Mouse (Mus musculus) c-Kit-negative CD71-positive TER-119-positive erythroid progenitor cells, embryonic 14.5 days (primary cell): ENCODE measurements around the gene Gnptab.

Experiments
- DNase-seq: peaks from one replicate; pipeline ENCODE4 v3.0.0-alpha.2; 2013; ENCODE audit warnings: low read depth, low spot score

Gene Gnptab

DNA sequence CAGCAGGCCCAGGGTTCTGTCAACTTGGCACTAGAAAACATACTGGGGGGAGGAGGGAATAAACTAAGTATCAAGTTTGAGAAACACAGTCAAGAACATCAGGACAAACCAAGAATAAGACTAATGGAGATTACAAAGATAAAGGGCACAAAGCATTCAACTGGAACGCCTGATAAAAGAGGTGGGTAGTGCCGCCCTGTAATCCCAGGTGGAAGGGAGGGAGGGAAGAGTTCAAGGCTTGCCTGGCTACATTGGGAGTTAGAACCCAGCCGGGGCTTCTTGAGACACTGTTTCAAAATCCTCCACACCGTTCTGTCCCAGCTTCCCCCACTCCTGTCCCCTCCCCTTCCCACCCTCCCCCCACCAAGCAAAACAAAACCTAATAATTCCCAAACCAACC, 1.3 kb upstream of the Gnptab start:
- DNase-seq, result no peak

DNA sequence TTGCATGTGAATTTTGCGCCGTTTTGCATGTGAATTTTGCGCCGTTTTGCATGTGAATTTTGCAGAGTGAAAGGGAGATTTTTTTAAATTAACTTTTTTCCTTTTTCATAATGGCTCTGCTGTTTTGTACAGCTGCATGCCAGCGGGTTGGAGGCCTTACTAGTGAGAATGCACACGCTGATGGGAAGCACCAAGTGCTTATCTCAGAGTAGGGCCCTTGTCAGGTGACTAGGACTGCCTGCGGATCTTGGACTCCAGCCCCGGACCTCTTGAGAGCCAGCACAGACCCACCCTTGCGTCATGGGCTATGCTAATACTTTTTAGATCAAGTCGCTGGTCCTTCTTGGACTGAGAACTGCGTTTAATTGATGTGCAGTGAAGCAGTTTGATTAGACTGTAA, 1.1 kb downstream of the Gnptab start:
- DNase-seq, result no peak

DNA sequence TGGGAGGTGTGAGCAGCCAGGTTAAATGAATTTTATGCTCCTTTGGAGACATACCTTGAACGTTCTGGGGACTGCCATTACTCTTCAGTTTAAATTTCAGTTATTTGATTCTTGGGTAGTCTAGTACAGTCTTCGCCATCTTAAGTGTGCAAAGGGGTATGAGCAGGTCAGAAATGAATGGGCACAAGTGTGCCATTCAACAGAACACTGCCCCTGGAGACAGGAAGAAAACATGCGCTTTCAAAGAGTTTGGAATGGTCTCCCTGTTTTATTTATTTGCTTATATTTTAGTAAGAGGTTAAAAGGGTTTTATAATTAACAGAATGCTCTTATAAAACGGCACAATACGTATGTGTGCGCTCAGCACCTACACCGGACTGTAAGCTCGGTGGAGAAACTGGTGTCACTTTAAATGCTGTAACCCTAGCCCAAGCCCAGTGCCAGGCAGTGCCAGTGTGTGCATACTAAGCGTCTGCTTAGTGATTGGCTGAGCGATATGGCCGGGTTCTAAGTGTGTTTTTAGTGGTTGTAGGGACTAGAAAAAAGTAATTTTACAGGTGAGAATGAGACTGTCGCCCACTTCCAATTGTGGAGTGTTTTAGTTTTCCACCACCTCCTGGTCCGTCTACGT, 1.6 kb downstream of the Gnptab start:
- DNase-seq, result no peak

DNA sequence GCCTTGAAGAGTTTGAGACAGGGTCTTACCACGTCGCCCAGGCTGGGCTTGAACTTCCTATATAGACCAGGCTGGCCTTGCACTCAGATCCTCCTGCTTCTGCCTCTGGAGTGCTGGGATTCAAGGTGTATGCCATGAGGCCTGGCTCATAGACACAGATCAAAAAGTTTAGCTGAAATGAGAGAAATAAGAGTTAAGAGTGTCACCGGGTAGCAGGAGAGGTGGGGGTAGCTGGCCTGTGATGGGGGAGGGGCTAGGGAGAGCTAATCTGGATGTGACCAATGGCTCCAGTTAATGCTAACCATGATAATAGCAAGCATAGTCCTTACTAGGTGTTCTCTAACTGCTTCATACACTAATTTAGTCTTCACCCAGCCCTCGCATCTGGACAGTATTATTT, 2.4 kb downstream of the Gnptab start:
- no peak for DNase-seq

DNA sequence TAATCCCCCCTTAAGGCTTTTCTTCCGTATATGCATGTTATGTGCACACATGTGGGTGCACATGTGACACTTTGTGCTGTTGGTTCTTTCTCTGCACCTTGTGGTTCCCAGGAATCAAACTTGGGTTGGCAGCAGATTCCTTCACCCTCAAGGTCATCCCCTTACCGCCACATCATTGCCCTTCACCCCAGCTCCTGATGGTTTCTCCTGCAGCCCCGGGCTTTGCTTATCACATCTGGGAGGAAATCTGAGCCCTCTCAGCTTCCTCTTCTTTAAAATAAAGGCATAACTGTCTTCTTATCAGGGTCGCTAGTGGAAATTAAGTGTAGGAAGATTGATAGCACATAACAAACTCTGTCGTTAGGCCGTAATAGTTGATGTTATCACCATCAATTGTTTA, 3.1 kb downstream of the Gnptab start:
- DNase-seq, result no peak

DNA sequence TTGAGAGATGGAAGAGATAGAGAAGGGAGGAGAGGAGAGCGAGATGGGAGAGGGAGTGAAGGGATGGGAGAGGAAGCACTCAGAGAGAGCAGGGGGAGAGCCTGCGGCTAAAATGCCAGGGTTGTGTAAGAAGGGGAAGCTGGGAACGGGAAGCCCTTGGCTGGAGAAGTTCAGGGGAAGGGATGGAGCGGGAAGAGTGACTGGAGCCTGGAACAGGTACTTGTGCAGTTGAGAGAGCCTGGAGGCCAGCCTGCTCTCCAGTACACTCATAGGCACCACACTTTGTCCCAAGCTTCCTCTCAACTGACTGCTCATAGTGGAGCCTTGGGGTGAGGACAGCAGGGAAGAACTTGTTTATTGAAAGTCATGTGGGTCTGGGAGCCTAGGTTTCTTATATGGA, 4.5 kb downstream of the Gnptab start:
- no peak for DNase-seq

DNA sequence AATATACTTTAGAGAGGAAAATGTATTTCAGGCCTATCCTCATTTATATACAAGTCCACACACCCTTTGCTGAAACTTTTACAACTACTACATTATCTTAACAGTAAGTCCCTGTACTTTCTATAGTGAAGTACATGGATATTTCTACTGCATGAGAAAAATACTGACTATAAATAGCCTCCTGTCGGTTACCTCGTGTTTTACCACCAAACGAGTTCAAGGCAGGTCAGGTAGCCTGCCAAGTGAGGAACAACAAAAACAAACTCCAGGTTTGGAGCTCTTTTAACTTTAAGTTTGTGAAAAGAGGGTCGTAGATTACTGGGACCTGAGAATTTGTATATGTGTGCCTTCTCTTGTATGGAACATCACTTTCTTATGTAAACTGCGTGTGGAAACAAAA, 5.1 kb downstream of the Gnptab start:
- no peak for DNase-seq

DNA sequence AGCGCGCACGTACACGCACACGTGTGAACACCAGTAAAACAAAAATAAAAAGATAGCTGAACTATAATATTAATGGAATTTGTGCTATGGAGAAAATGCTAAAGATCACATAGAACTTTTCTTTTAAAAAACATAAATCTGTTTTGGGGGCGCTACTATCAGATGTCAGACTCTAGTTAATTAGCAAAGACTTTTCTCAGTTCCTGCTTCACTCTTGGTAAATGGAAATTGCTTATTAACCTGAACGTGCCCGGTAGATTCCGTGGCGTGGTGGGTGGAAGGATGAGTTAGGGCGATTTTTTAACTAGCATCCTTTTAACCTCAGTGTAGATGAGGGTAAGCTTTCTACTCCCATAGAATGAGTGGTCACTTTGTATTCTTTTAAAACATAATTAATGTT, 6.4 kb downstream of the Gnptab start:
- DNase-seq, result no peak

DNA sequence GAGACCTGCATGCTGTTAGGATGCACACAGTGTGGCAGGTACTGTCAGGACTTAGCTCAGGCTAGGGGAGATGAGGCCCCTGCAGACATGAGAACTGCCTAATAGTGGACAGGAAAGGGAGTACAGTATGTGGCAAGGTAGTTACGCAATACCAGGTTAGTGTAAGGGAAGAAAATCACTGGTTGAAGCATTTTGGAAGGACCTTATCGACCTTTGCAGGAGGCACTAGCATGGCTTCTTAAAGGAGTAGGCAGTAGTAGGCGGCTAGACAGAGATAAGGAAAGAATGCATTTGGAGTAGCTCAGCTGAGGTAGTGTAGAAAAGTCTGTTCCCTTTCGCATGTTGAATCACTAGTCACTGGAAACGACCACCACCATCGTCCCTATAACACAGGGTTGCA, 6.8 kb downstream of the Gnptab start:
- no peak for DNase-seq

DNA sequence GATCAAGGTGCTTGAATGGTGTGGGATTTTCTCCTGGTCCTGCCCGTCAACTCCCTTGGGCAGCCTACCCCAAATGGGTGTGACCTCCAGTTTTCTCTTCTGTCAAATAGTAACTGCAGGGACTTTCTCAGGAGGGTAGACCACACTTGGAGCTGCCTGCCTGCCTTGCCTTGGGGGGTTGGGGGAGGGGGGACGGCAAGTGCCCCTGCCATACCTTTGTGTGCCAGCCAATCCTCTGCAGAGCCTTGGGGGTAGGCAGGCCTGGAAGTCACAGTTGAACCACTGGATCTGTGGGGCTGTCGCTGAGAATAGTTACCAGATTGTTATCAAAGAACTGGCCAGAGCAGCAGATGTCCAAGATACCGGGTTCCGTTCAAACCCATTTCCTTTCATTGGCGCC, 7.3 kb downstream of the Gnptab start:
- no peak for DNase-seq

DNA sequence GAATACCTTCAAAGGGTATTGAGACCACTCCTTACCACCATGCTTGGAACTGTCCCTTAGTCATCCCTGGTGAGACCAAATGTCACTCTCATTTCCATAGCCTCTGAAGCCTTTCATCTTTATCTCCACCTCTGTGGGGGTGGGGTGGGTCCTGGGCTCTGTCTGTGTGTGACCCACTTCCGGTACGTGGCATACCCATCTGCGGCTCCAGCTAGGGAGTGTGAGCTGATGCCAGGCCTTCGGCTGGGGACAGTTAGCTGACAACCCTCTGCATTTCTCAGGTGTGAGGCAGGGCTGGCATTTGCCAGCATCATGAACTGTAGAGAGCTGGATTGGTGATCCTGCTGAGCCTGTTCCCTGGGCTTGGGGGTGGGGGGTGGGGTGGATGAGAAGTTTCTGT, 10.6 kb downstream of the Gnptab start:
- no peak for DNase-seq

DNA sequence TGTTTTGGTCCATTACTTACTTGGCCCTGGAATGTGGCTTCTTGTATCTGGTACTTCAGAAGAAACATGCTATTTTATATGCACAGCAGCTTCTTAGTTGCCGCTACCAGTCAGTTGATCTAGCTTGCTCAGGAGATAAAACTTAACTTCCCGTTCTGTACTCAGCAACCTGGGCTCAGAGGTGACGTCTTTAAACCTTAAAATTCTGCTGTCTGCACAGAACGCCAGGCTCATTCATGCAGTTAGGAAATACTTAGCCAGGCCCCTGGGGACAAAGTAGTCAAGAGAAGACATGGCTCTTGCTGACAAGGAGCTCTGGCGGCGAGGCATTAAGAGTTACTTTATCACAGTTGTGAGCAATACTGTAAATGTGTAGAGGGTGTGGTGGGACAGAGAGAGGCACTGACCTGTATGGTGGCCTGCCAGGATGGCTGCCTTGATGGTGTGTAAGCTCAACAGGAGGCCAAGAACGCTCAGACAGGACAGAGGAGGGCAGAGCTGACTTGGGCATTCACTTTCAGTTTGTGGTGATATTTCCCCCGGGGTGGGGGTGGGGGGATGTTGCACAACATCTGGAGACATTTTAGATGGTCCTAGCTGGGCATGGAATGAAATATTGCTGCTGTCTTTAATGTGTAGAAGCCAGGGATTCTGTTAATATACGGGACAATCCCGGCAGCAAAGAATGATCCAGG, 11.3 kb downstream of the Gnptab start:
- DNase-seq, result no peak

DNA sequence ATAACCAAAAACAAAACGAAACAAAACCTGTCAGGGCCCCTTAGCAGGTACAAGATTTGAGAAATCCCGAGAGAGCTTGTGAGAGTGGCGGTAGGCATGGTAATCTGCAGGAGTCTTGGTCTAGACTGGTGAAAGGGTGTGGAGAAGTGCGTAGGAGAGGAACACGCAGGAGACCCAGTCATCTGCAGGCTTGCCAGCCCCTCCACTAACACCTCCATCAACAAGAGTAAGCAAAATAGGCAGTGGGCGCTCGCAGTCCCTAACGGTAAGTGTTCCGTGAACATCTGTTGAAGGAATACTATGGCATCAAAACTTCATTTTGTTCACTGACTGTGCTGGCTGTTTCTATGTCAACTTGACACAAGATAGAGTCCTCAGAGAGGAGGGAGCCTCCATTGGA, 12.6 kb downstream of the Gnptab start:
- no peak for DNase-seq

DNA sequence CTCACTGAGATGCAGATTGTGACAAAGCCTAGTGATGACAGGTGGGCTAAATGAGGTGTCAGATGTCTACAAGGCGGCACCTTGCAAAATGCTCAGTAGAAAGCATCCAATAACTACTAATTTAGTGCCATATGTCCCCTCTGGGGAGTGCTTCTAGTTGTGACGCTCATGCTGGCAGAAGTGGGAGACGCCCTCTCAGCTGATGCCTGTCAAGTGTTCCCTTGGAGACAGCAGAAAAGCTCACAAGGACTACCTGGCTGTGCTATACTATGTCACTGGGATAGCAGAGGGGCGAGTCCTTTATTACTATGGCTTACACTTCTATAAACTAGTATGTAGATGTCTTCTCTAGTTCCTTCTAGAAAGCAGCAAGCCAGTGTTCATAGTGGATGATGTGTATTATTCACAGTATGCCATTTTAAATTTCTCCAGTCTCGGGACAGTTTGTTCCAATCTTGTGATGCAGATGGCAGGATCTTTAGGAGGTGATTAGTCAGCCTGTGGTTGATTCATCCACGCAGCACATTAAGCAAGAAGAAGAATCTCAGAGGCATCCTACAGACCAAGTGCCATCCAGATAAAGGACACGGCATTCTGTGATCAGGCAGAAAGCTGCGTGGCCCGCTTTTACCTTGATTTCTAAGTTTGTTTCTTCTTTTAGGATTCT, 13.4 kb downstream of the Gnptab start:
- no peak for DNase-seq

DNA sequence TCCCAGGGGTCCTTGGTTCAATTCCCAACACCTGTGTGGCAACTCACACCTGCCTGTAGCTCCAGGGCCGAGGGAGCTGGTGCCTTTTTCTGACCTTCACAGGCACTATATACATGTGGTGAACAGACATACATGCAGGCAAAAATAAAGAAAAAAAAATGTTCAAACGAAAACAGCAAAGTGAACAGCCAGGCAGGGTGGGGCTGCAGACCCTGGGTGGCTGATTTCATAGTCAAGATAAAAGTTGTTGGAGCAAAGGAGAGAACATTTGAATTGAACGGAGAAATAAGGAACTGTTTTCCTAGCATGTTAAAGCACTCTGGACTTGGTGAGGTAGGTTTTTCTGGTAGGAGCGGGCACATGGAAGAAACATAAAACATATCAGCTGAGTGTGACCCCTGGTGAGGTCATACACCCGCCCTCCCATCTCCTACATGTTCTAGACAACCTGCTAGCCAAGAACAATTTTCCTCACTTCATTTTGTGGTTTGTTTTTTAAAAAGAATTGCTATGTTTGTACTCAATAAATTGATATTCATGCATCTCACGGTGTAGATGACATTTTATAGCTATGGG, 19.8 kb downstream of the Gnptab start:
- no peak for DNase-seq

DNA sequence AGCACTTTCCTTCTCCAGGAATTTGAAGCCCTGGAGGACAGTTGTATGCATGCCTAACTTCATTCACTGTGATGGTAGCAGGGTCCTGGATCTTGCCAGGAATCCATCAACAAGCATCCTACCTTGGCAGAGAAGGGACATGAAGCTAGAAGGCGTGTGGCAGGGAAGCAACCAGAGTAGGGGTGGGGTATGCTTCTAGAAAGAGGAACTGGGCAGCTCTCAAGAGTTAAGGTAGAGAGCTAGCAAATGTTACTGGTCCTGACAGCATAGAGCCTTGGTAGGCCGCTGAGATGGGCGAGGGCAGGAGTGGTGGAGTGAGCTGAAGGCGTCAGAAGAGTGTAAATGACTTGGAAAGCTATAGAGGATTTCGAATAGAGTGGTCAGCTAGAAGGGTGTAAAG, 20.3 kb downstream of the Gnptab start:
- DNase-seq, result no peak

DNA sequence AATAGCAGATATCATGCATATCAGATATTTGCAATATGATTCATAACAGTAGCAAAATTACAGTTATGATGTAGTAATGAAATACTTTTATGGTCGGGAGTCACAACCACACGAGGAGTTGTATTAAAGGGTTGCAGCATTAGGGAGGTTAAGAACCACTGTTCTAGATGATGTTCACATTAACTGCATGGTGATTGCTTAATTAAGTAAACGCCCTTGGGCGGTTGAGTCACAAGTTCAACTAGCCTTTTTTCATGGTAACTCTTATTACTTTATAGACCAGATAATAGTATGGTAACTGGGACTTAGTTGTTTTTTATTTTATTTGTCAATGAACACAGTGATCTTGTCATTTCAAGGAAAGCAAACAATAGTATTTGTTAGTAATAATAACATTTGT, 24.1 kb downstream of the Gnptab start:
- no peak for DNase-seq

DNA sequence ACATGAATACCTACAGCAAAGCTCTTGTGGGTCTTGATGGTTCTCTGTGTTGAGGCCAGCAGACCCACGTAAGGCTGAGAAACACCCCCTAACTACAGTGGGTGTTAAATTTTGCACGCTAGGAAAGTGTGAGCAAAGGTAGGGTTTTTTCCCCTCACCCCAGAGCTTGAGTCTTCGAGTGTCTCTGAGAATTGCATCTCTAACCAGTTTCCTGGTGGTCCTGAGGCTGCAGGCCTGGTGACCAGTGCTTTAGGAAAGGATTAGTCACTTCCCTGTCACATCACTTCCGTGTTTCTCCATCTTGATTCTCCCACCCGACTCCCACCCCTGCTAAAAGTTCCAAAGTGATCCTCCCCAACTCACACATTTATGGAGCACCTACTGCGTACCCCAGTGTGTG, 25.3 kb downstream of the Gnptab start:
- no peak for DNase-seq

DNA sequence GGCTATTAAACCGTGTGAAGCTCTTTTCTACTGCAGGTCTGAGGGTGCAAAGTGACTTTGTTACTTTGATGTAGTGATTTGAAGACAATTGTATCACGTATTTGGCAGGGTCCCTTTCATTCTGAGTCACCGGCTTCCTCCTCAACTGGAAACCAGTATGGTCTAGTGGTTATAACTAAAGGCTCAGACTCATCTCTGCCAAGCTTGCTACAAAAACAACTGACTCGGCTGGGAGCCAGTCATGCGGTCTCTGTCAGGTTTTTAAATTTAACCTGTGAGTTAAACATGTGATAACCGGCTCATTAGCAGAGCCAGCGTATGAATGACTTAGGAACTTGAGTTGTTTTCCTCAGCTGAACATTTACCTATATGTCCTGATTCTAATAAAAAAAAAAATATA, 26.9 kb downstream of the Gnptab start:
- no peak for DNase-seq

DNA sequence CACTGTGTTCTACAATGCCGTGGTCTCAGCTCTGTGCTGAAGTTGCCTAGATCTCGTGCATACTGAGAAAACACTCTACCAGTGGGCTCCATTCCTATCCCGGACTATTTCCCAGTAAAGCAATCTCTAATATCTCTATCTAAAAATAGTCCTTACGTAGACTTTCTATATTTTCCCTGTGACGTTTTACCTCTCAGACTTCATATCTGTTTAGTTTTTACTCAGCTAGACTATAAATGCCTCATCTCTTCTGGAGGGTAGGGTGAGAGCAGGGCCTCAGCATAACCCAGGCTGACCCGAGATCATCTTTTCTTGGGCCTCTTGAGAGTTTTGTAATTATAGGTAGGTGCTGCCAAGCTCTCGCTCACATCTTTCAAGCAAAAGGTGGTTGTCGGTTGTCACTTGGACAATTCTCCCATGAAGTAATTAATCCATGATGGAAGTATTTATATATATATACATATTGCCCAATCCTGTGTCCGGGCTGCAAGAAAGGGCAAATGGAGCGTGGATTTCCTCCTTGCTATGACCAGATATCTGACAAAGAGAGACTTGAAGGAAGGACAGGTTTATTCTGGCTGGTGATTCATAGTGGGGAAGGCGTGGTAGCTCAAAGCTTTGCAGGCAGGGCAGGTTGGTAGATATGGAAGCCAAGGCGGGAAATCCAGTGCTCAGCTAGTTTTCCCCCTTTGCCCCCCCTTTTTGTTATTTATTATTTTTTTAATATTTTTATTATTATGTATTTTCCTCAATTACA, 29.1 kb downstream of the Gnptab start:
- no peak for DNase-seq

DNA sequence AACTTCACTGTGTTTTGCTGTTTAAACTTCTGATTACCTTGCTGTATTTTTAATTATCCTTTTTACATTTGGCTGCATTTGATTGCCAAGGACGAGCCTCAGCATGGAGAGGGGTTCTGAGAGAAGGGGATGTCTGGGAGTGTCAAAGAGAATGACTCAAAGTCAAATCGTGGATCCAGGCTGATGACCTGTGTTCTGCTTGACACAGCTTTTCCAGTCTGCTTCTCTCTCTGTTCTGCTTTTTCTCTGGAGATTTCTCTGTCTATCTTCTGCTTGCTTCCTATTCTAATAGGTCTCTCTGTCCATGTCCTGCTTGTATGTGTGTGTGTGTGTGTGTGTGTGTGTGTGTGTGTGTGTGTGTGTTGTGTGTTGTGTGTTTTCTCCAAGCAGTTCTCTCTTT, 30.8 kb downstream of the Gnptab start:
- DNase-seq, result no peak

DNA sequence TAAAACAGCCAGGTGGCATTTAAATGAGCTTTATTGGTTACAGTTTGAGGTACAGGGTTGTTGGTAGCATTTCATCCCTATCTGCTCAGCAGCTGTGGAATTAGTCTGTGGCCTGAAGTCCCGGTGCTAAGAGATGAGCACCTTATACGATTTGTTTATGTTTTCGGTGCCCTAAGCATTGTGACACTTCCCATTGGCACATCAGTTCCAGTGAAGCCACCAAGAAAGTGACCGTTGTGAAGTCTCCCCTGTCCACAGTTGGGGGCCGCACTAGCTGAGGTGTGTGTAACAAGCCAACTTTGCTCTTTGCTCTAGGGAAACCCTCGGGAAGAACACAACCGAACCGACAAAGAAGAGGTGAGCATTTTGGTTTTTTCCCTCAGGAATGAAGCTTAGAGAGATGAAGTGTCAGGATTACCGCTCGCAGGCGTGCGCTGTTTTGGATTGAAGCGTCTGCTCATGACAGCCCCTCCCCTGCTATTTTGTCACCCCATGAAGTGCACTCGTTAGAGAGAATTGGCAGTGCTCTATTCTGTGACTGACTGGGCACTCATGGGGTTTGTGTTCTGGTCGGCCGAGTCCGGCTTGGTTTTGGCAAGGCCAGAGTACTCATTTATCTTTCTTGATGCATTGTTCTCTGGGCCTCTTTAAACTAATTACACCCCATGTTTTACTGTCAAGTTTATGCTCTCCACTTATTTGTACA, 33.5 kb downstream of the Gnptab start:
- no peak for DNase-seq
